Mouse (Mus musculus): ENCODE results near the gene Rpl14. TPM values are rescaled to one million over a fixed set of nuclear protein-coding genes. Genes with fewer than 3 reads are reported as not detected.

Rpl14 gene
- polyA plus RNA-seq, 1 experiment: 548 TPM

DNA sequence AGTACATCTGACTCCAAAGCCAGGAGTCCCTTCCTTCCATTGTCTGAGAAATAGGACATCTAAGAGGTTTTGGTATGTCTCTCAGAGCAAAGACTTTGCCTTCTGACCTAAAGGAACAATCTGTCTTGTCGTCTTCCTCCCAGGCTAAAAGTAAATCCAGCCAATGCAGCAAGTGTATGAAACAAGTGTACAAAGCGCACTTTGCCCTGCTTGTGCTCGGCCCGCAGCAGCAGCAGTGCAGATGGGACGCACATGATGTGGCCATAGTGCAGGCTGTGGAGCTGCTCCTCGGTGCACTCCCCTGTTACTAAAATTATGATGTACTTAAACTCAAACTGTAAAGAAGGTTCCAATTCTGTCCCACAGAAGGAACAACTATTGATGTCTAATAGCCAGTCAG is 46.9 kb downstream of the Rpl14 start:
- TF ChIP-seq POLR2A (IDR thresholded peaks at IDR 0.05; ENCODE audit: borderline replicate concordance, extremely low read depth, insufficient read depth, insufficient read length, poor library complexity, severe bottlenecking) (no peak), CTCF (IDR thresholded peaks at IDR 0.05; ENCODE audit: borderline replicate concordance, extremely low read depth, insufficient read depth, insufficient read length) (no peak)

DNA sequence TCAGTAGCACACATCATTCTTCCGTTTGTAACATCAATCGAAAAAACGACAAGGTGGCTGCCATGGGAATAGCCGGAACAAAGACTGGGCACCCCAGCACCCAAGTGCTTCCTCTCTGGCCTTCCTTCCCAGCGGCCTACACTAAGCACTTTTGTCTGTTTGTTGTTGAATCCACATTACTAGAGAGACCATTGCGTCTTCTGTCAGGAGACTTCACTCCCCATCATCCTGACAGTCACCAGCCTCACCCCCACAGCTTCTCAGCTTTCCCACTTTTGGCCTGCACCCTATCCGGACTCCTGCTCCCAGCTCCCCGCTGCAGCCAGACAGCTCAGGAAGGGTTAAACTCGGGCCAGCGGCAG is 48.1 kb downstream of the Rpl14 start:
- no peak for DNase-seq (ENCODE audit: low read depth)
- TF ChIP-seq POLR2A (IDR thresholded peaks at IDR 0.05; ENCODE audit: borderline replicate concordance, extremely low read depth, insufficient read depth, insufficient read length, poor library complexity, severe bottlenecking) (no peak), CTCF (IDR thresholded peaks at IDR 0.05; ENCODE audit: borderline replicate concordance, extremely low read depth, insufficient read depth, insufficient read length) (no peak)

More for the DNA sequence above, 46.9 kb downstream of the Rpl14 start:
- no peak for DNase-seq (ENCODE audit: low read depth)

DNA sequence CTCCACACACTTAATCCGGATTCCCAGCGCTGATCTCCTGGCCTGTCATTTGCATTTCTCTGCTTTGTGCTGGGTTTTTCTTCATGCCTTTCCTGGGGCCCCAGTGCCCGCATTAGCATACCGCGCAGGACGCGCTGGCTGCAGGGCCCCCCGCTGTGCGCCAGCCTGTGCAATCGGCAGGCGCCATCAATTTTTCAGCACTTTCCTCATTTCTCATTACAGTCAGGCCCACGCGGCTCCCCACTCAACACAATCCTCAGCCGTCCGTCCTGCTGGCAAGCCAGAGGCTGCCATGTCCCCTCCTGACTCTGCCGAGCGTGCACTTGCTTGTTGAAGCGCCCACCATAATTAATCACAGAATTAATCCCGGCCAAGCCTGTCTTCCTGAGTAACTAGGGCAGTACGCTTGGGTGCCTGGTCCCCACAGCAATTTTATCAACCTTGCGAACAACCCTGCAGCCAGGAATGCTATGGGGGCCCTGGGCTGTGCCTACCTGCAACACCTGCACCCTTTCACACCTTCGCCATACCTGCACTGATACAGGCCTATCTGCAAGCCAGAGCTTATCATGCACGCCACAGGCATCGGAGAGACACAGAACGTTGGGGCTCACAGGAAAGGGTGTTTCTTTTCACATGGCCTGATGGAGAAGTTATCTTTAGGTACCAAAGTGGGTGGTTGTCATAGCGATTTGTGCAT is 48.6 kb downstream of the Rpl14 start:
- TF ChIP-seq POLR2A (IDR thresholded peaks at IDR 0.05; ENCODE audit: borderline replicate concordance, extremely low read depth, insufficient read depth, insufficient read length, poor library complexity, severe bottlenecking): no peak
- no peak for TF ChIP-seq CTCF (IDR thresholded peaks at IDR 0.05; ENCODE audit: borderline replicate concordance, extremely low read depth, insufficient read depth, insufficient read length)
- DNase-seq (ENCODE audit: low read depth): peak; percentile 96

DNA sequence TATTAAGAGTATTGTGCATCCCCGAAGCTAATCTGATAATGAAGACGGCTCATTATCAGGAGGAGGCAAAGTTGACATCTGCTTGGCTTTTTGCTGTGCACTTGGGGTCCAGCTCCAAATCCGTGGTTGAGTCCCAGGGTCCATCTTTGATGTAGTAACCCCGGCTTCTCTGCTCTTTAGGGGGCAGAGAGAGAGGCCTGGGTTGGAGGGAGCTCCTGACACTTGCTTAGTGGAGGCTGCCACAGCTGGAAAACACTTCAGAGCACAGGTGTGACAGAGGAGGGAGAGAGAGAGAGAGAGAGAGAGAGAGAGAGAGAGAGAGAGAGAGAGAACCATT is 49.1 kb downstream of the Rpl14 start:
- TF ChIP-seq POLR2A (IDR thresholded peaks at IDR 0.05; ENCODE audit: borderline replicate concordance, extremely low read depth, insufficient read depth, insufficient read length, poor library complexity, severe bottlenecking): no peak
- no peak for TF ChIP-seq CTCF (IDR thresholded peaks at IDR 0.05; ENCODE audit: borderline replicate concordance, extremely low read depth, insufficient read depth, insufficient read length)
- DNase-seq (ENCODE audit: low read depth): no peak

Other genes with a start within 250 kb of the Rpl14 start
- gene Eif1b, start 79.2 kb upstream of the Rpl14 start, polyA plus RNA-seq (2012; rRNA removed): 156 and 199 TPM in 2 replicates
- 3.1 and 3.9 TPM in 2 replicates for gene Entpd3, start 31.6 kb upstream of the Rpl14 start, polyA plus RNA-seq (2012; rRNA removed)